ENCODE assay signal across 31 mouse cellular contexts in genomic region chr2:128547079-128547478, GRCm38 (mm10). TPM values are rescaled to one million over a fixed set of nuclear protein-coding genes. Genes with fewer than 3 reads are reported as not detected.
"Had no signal": no experiment of that assay in that cellular context is flagged by ENCODE, and none has a peak within 500 bp of the region (broad histone marks: within the 10 kb centered on the region; RNA-seq: fewer than 3 reads in every experiment).

No protein-coding gene starts in this region.

- H3K9ac ChIP-seq: intestine, embryonic 15.5 days; kidney, embryonic 15.5 days; limb, embryonic 12.5 days; liver, embryonic 14.5 days; liver, postnatal 0 days; lung, embryonic 15.5 days; midbrain, embryonic 13.5 days; neural tube, embryonic 13.5 days had no signal

- H3K36me3 ChIP-seq: intestine, embryonic 15.5 days; kidney, embryonic 15.5 days; limb, embryonic 12.5 days; lung, embryonic 15.5 days; midbrain, embryonic 10.5 days; midbrain, embryonic 13.5 days; neural tube, embryonic 13.5 days had no signal

- H3K9me3 ChIP-seq: intestine, embryonic 15.5 days; kidney, embryonic 15.5 days; limb, embryonic 12.5 days; lung, embryonic 15.5 days; midbrain, embryonic 10.5 days; midbrain, embryonic 13.5 days; neural tube, embryonic 13.5 days had no signal

- ATAC-seq: intestine, embryonic 15.5 days; liver, postnatal 0 days; midbrain, embryonic 13.5 days; midbrain, embryonic 16.5 days had no signal

- H3K4me2 ChIP-seq: intestine, embryonic 15.5 days; kidney, embryonic 15.5 days; limb, embryonic 12.5 days; liver, embryonic 11.5 days; lung, embryonic 15.5 days; midbrain, embryonic 13.5 days; neural tube, embryonic 13.5 days had no signal

- H3K27me3 ChIP-seq: intestine, embryonic 15.5 days; kidney, embryonic 15.5 days; limb, embryonic 12.5 days; lung, embryonic 15.5 days; midbrain, embryonic 13.5 days; neural tube, embryonic 13.5 days had no signal

- H3K27ac ChIP-seq: intestine, embryonic 15.5 days; kidney, embryonic 15.5 days; left cerebral cortex, adult 2 months; limb, embryonic 12.5 days; liver, embryonic 14.5 days; lung, embryonic 15.5 days; midbrain, embryonic 10.5 days; midbrain, embryonic 13.5 days; neural tube, embryonic 13.5 days had no signal

- DNase-seq: kidney, adult 11 months; kidney, adult 8-10 months; kidney, postnatal 10 days; kidney, postnatal 36 days; layer of hippocampus, postnatal 36 days; liver, postnatal 0 days; lung, postnatal 36 days; retina, postnatal 1 day; right cerebral cortex, postnatal 25 days; spleen, adult 18-20 months; thymus, postnatal 36 days had no signal

- H3K4me3 ChIP-seq: intestine, embryonic 15.5 days; kidney, embryonic 15.5 days; left cerebral cortex, adult 2 months; limb, embryonic 12.5 days; lung, embryonic 15.5 days; megakaryocyte, embryonic 14.5 days; midbrain, embryonic 10.5 days; midbrain, embryonic 13.5 days; myocyte; neural tube, embryonic 13.5 days had no signal

RNA-seq across cellular contexts. Expression of gene Spdye4c, which starts 43.9 kb away (rescaled TPM):
- total RNA-seq: layer of hippocampus, adult 8-10 months; layer of hippocampus, postnatal 10 days; layer of hippocampus, postnatal 36 days; left cerebral cortex, adult 2 months; left cerebral cortex, postnatal 10 days; left cerebral cortex, postnatal 36 days; monocyte, adult 5-6 weeks; neutrophil, adult 5-6 weeks had no signal
- polyA plus RNA-seq: intestine, embryonic 15.5 days; kidney, embryonic 15.5 days; limb, embryonic 12.5 days; liver, embryonic 11.5 days; liver, embryonic 14.5 days; liver, postnatal 0 days; lung, embryonic 15.5 days; midbrain, embryonic 10.5 days; midbrain, embryonic 13.5 days; midbrain, embryonic 16.5 days; myocyte; neural tube, embryonic 13.5 days; urinary bladder, adult 2 months had no signal
